Mouse (Mus musculus) neural tube, embryonic 13.5 days (tissue): Measurements from ENCODE around the gene Lyzl6. TPM values are rescaled to one million over a fixed set of nuclear protein-coding genes. Genes with fewer than 3 reads are reported as not detected.

Experiments
- ATAC-seq: fragments of 200-750 bp; cut with Nextera tagmentation; 2 replicates; pipeline ENCODE4 v1.8.0; 2017; ENCODE audit warnings: low read depth, mild to moderate bottlenecking, moderate TSS enrichment, moderate library complexity
- H3K27ac ChIP-seq: fragments of 300-500 bp; sonication (generic); replicated peaks from 2 replicates; pipeline ENCODE4 v1.5.1; 2015; ENCODE audit warnings: moderate library complexity, mild to moderate bottlenecking, inconsistent platforms
- H3K27me3 ChIP-seq: fragments of 300-500 bp; sonication (generic); 2 replicates; pipeline ENCODE4 v1.6.1; 2015; ENCODE audit warnings: mild to moderate bottlenecking, inconsistent platforms
- H3K36me3 ChIP-seq: fragments of 300-500 bp; sonication (generic); 2 replicates; pipeline ENCODE4 v1.6.1; 2015; ENCODE audit warnings: mild to moderate bottlenecking, inconsistent platforms
- H3K4me1 ChIP-seq: fragments of 300-500 bp; sonication (generic); replicated peaks from 2 replicates; pipeline ENCODE4 v1.6.1; 2015; ENCODE audit warnings: inconsistent platforms
- H3K4me2 ChIP-seq: fragments of 300-500 bp; sonication (generic); 2 replicates; pipeline ENCODE4 v1.6.1; 2015; ENCODE audit warnings: inconsistent platforms, mild to moderate bottlenecking, moderate library complexity
- H3K4me3 ChIP-seq: fragments of 300-500 bp; sonication (generic); 2 replicates; pipeline ENCODE4 v1.5.1; 2015; ENCODE audit warnings: mild to moderate bottlenecking, inconsistent platforms
- H3K9ac ChIP-seq: fragments of 300-500 bp; sonication (generic); 2 replicates; pipeline ENCODE4 v1.6.1; 2015; ENCODE audit warnings: moderate library complexity, mild to moderate bottlenecking, inconsistent platforms
- H3K9me3 ChIP-seq: fragments of 300-500 bp; sonication (generic); 2 replicates; pipeline ENCODE4 v1.6.1; 2016; ENCODE audit warnings: inconsistent platforms
- WGBS: fragments of 180-500 bp; shearing (Covaris S2); methylation state at CpG from one replicate; pipeline ENCODE4 v1.1.7; 2015; 5-methylcytosine and 5-hydroxymethylcytosine counted together
- polyA plus RNA-seq: library from polyadenylated mRNA; unstranded; fragments of >200 nt; fragmentation: Nextera tagmentation; extraction: Ambion mirVana; gene quantifications from 2 replicates; pipeline ENCODE4 v1.2.1, GENCODE M21; 2015

Gene Lyzl6
- polyA plus RNA-seq, 1 experiment from 2014 or later = not detected

DNA sequence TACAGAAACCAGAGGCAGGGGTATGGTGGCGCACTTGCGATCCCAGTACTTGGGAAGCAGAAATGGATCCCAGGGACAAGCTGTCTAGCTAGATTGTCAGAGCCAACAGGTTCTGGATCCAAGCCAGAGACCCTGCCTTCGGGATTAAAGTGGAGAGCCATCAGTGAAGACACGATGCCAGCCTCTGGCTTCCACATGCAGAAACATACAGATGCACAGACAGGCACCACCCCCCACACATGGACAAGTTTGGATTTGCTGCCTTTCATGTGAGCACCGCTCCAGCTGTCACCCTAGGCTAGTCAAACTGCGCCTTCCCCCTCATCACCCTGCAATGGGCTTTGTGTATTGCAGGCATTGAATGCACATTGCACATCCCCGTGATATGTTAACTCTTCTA, 19.5 kb upstream of the Lyzl6 start:
- H3K4me1 ChIP-seq = no peaks in the 10 kb centered on the region
- H3K4me2 ChIP-seq = no peak overlapping the region
- H3K36me3 ChIP-seq = no peaks in the 10 kb centered on the region
- H3K27me3 ChIP-seq = peaks cover 50% of the 10 kb centered on the region
- H3K4me3 ChIP-seq = no peak overlapping the region
- WGBS = 80% methylated on average over 7 of the region's 7 CpGs
- ATAC-seq = no peak
- H3K9ac ChIP-seq = no peak overlapping the region
- no peaks in the 10 kb centered on the region for H3K9me3 ChIP-seq
- no peak overlapping the region for H3K27ac ChIP-seq

DNA sequence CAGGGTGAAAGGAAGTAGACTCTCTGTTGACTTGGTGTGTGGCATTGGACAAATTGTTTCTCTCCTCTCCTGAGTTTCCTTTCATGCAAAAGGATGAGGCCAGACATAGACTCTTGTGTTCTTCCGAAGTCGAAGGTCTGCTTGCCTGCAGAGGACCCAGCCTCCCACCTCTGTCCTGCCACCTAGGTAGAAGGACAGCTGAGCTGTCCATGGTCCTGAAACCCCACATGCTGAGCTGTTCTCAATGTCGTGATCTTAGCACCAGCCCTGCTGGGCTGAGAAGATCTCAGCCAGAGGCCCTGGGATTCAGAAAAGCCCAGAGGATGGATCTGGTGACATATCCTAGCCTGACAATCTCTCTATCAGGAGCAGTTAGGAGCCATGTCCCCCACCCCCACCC, 17.8 kb upstream of the Lyzl6 start:
- Histone ChIP-seq H3K9me3 (no peaks in the 10 kb centered on the region), H3K27me3 (peaks cover 66% of the 10 kb centered on the region), H3K36me3 (no peaks in the 10 kb centered on the region), H3K4me3 (no peak overlapping the region), H3K4me2 (no peak overlapping the region), H3K27ac (no peak overlapping the region), H3K9ac (no peak overlapping the region), H3K4me1 (no peaks in the 10 kb centered on the region)
- no peak for ATAC-seq
- 17% methylated on average over 3 of the region's 3 CpGs for WGBS

DNA sequence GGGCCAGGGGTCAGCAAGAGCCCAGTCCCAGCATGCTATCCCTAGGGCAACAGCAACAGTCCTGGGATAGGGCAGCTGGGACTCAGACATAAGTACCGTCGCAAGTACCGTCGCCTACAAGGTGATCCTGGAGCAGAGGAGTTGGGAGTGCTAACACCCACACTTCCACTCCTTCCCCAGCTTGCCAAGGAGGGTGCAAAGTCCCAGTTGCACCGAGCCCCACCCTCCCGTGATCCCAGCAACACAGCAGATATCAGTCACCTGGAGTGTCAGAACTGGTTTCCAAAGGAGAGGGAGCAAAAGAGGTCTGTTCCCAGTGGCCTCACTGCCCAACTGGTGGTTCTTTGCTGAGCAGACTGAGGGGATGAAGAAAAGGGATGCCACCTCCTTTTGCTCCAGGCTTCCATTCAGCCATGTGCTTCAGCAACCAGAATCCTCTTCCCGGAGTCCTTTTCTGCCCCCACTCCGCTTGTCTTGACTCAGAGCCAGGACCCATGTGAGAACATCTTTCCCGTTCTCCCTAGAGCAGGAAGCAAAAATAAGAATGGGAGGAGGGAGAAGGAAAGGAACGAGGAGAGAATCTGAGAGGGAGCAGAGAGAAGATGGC, 14.8 kb upstream of the Lyzl6 start:
- Histone ChIP-seq H3K27me3 (peaks cover 97% of the 10 kb centered on the region), H3K9me3 (no peaks in the 10 kb centered on the region), H3K4me3 (no peak overlapping the region), H3K27ac (no peak overlapping the region), H3K4me1 (peaks cover 14% of the 10 kb centered on the region), H3K4me2 (no peak overlapping the region), H3K9ac (no peak overlapping the region), H3K36me3 (no peaks in the 10 kb centered on the region)
- 72% methylated on average over 10 of the region's 10 CpGs for WGBS
- no peak for ATAC-seq

DNA sequence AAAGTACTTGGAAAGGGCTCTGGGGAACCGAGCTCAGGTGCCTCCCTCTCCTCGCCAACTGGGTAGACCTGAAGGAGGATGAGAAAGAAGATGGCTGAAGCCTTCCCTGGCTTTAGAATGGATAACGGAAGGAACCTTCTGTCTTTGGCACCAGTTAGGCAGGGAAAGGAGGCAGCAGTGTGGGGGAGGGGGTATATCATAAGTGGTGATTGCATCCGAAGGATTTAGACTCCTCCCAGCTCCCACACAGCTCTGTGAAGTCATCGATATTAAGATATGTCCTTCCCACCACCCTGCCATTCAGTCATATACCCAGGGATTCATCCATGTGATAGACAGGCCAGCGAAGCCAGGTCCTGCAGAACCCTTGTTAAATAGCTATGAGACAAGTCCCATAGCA, 12.7 kb upstream of the Lyzl6 start:
- Histone ChIP-seq H3K4me1 (peaks cover 14% of the 10 kb centered on the region), H3K36me3 (no peaks in the 10 kb centered on the region), H3K4me2 (no peak overlapping the region), H3K27me3 (peaks cover 99% of the 10 kb centered on the region), H3K27ac (no peak overlapping the region), H3K9ac (no peak overlapping the region), H3K9me3 (no peaks in the 10 kb centered on the region), H3K4me3 (no peak overlapping the region)
- WGBS = 86% methylated on average over 6 of the region's 6 CpGs
- no peak for ATAC-seq

DNA sequence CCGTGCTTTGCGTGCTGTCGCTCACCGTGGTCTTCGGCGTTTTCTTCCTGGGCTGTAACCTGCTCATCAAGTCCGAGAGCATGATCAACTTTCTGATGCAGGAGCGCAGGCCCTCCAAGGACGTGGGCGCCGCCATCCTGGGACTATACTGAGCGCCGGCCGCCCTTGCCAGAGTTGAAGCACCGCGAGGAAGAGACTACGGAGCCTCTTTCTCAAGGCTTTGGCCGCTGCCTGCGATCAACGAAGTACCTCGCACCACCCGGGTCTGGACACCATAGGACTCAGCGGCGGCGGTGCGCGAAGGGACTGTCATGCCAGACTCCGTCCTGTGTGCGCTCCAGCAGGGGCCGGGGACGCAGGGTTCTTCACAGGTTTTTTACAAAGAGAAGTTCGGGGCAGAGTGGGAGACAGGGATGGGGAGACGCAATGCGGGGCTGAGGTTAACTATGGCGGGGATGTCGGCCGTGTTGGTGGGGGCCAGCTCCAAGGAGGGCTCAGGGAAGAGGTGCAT, 11.3 kb upstream of the Lyzl6 start:
- Histone ChIP-seq H3K9ac (no peak overlapping the region), H3K36me3 (no peaks in the 10 kb centered on the region), H3K4me2 (peak overlapping the region; percentile 67), H3K4me3 (peak overlapping the region; percentile 39), H3K9me3 (no peaks in the 10 kb centered on the region), H3K27me3 (peaks cover 88% of the 10 kb centered on the region), H3K4me1 (peaks cover 18% of the 10 kb centered on the region), H3K27ac (no peak overlapping the region)
- no peak for ATAC-seq
- WGBS = 1% methylated on average over 37 of the region's 37 CpGs

DNA sequence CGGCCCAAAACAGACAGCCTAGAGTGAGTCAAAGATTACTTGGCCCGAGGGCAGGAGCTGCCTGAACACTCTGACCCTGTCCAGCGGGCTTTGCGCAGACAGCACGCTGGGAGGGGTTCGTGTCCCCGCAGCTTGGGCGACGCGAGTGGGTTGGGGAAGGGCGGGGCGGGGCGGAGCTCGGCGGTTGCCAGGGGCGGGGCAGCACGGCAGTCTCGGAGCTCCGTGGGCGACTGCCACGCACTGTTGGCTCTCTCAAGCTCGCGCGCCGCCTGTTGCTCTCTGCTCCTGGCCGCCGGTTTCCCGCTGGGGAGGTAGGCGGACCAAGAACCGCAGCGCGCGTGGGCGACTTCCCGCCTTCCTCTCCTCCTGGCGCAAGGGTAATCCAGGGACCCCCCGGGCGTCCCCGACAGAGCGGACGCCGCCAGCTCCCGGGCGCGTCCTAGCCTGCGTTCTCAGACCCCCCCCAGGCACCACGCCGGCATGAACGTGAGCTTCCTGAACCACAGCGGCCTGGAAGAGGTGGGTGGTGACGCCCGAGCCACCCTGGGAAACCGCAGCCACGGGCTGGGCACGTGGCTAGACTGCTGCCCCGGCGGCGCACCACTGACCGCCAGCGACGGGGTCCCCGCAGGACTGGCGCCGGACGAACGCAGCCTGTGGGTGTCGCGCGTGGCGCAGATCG, 10.8 kb upstream of the Lyzl6 start, which contains the start of gene Rprml:
Gene Rprml, plus strand, starts transcription at position 270 of the 682 bp plus-strand sequence.
- Histone ChIP-seq H3K4me2 (peak within 1 kb of the TSS; percentile 67), H3K9me3 (no peaks in the 10 kb centered on the region), H3K4me3 (peak within 1 kb of the TSS; percentile 39), H3K9ac (no peak within 1 kb of the TSS), H3K27me3 (peaks cover 82% of the 10 kb centered on the region), H3K36me3 (no peaks in the 10 kb centered on the region), H3K27ac (no peak within 1 kb of the TSS), H3K4me1 (peaks cover 18% of the 10 kb centered on the region)
- no peak; the same call in 1 of the 2 replicates for ATAC-seq
- under 1% methylated on average over 71 of the region's 71 CpGs for WGBS

DNA sequence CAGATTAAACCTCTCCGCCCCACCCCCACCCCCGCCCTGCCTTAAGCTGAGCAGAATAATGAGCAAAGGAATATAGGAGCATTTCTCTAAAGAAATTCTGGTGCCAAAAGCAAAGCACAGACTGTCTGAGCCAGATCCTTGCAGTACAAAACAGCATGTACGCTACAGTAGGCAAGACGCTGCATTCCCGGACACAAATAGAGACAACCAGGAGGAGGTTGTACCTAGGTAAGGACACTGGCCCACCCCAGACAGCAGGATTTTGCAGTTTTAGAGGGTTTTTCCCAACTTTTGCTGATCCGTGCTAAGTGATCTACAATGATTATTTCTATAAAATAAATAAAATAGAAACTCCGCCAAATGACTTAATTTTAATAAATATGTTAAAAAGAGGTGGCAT, 10.0 kb upstream of the Lyzl6 start:
- H3K4me3 ChIP-seq = no peak overlapping the region
- no peak overlapping the region for H3K27ac ChIP-seq
- no peaks in the 10 kb centered on the region for H3K36me3 ChIP-seq
- H3K9ac ChIP-seq = no peak overlapping the region
- no peak for ATAC-seq
- 35% methylated on average over 7 of the region's 7 CpGs for WGBS
- H3K4me2 ChIP-seq = no peak overlapping the region
- peaks cover 74% of the 10 kb centered on the region for H3K27me3 ChIP-seq
- peaks cover 18% of the 10 kb centered on the region for H3K4me1 ChIP-seq
- H3K9me3 ChIP-seq = no peaks in the 10 kb centered on the region

DNA sequence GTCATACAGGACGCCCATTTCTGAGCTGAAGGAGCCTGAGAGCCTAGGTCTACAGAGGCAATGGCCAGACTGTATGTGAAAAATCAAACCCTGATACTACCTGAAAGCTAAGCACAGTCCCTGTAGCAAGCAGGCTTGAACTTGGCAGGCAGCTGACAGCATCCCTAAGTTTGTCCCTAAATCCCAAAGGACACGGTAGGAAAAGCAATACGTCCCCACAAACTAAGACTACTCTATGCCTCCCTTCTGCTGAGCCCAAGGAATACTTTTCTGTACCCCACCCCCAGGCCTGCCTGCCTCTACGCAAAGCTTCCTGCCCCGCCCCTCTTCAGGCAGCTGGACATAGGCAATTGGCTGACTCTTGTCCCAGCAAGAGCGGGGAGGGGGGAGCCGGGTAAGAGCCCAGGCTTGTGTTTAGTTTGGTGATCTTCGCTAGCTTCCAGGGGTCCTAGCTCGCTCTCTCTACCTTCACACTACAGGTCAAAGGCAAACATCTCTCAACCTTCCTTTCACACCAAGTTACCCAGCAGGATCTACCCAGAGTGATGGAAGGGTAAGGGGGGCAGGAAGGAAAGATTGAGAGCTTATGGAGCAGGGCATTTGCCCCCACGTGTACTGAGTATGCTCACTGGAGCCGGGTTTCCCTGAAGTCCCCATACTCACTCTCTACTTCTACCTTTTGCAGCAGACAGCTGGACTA, 9.4 kb upstream of the Lyzl6 start:
- no peaks in the 10 kb centered on the region for H3K9me3 ChIP-seq

DNA sequence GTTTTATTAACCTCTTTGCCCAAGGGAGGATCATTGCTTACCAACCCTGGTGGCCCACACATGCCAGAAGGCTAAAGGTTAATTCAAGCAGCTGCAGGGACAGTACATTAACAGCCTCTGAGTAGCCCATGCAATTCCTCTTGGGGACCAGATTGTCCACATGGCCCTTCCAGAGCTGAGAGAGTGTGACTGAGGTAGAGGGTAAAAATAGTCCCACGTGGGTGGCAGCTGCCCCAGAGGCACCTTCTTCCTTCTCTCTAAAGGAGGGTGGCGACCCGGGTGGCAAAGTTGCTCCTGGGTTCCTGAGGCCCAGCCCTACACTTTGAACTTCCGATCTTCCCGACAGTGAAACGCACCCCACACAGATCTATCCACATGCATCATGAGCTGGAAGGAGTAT, 7.6 kb upstream of the Lyzl6 start:
- Histone ChIP-seq H3K27me3 (peaks cover 51% of the 10 kb centered on the region), H3K27ac (no peak overlapping the region), H3K4me1 (peaks cover 18% of the 10 kb centered on the region), H3K9me3 (no peaks in the 10 kb centered on the region), H3K36me3 (no peaks in the 10 kb centered on the region), H3K4me3 (no peak overlapping the region), H3K4me2 (no peak overlapping the region), H3K9ac (no peak overlapping the region)
- WGBS = 74% methylated on average over 6 of the region's 6 CpGs
- ATAC-seq = no peak

More for the DNA sequence above, 9.4 kb upstream of the Lyzl6 start:
- no peak overlapping the region for H3K4me3 ChIP-seq
- 12% methylated on average over 11 of the region's 11 CpGs for WGBS
- peaks cover 68% of the 10 kb centered on the region for H3K27me3 ChIP-seq
- H3K36me3 ChIP-seq = no peaks in the 10 kb centered on the region
- H3K9ac ChIP-seq = no peak overlapping the region
- H3K27ac ChIP-seq = no peak overlapping the region
- no peak overlapping the region for H3K4me2 ChIP-seq
- no peak for ATAC-seq
- H3K4me1 ChIP-seq = peaks cover 18% of the 10 kb centered on the region

DNA sequence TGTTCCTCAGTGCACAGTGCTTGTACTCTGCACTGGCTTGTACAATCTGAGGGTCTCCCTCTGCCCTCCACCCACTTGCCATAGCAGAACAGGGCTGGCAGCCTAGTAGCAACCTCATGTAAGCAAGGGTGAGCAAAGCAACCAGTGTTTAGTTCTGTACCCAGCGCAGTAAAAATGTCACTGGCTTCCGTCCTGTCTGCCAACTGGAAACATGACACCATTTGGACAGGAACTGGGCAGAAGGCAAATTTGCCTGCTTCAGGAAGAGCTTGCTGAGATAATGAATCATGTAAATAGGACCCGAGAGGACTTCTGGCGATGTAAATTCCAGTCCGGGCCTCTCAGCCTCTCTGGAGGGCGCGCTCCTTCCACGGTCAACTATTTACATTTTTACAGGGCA, 7.0 kb upstream of the Lyzl6 start:
- H3K27ac ChIP-seq = no peak overlapping the region
- H3K9ac ChIP-seq = no peak overlapping the region
- H3K36me3 ChIP-seq = no peaks in the 10 kb centered on the region
- H3K27me3 ChIP-seq = peaks cover 50% of the 10 kb centered on the region
- WGBS = 70% methylated on average over 8 of the region's 8 CpGs
- no peak overlapping the region for H3K4me2 ChIP-seq
- ATAC-seq = no peak
- H3K4me1 ChIP-seq = peaks cover 18% of the 10 kb centered on the region
- H3K9me3 ChIP-seq = no peaks in the 10 kb centered on the region
- no peak overlapping the region for H3K4me3 ChIP-seq

DNA sequence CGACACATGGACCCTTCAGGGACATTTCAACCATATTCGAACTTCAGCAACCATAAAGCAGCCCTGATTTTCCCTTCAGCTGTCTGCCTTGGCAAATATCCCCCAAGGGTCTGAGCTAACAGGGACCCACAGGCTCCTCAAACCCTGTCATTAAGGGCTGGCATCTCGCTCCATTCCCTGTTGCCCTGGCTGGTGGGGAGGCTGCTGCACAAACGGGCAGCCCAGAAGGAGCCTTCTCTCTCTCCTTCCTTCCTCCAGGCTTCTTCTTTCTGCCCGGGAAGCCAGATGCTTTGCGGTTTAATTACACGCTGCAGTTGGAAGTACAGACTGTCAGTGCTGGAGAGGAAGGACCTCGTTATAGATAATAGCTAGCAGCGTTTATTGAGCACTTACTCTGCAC, 4.5 kb upstream of the Lyzl6 start:
- H3K27ac ChIP-seq = no peak overlapping the region
- H3K4me3 ChIP-seq = no peak overlapping the region
- H3K9ac ChIP-seq = no peak overlapping the region
- H3K9me3 ChIP-seq = no peaks in the 10 kb centered on the region
- ATAC-seq = no peak
- H3K36me3 ChIP-seq = no peaks in the 10 kb centered on the region
- H3K4me1 ChIP-seq = 0 out of 2 replicates have a peak, but pooled peaks cover 5% of the 10 kb centered on the region
- peaks cover 43% of the 10 kb centered on the region for H3K27me3 ChIP-seq
- no peak overlapping the region for H3K4me2 ChIP-seq
- 72% methylated on average over 9 of the region's 9 CpGs for WGBS

DNA sequence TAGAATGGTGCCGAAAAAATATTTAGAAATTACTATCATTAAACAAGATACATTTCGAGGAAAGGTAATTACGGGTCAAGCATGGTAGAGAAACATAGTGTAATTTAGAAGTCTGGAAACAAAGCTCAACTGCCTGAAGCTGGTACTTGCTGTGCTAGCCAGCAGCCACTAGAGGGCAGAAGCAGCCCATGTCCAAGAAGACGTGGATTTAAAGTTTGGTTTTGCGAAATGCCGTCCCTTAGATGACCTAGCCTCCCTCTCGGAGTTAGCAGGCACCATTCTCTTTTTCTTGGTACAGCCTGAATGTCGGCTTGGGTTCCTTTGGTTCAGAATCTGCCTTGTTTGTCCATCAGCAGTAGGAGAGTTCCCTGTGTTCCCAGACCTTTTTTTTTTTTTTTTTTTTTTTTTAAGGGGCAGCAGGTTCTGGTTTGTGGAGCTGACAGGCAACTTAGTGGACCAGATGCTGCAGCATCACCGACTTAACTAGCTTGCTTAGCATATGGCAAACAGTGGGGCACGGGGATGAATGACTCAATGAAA, 787 bp upstream of the Lyzl6 start:
- Histone ChIP-seq H3K27ac (no peak overlapping the region), H3K4me3 (no peak overlapping the region), H3K4me1 (no peaks in the 10 kb centered on the region), H3K27me3 (peaks cover 24% of the 10 kb centered on the region), H3K36me3 (no peaks in the 10 kb centered on the region), H3K4me2 (0 out of 2 replicates have a peak overlapping the region, but pooled peaks have one; percentile 16), H3K9me3 (no peaks in the 10 kb centered on the region), H3K9ac (no peak overlapping the region)
- no peak for ATAC-seq
- WGBS = 4% methylated on average over 10 of the region's 10 CpGs
